Mouse (Mus musculus): ENCODE data around the gene Slc16a1.

GRCm38 (mm10) chr3:104613102-104613501 lies 25.4 kb upstream of the Slc16a1 start:
- no peak for TF ChIP-seq CTCF (IDR thresholded peaks at IDR 0.05; ENCODE audit: borderline replicate concordance, insufficient read depth, low read depth, low read length)
- no peak for TF ChIP-seq POLR2A (IDR thresholded peaks at IDR 0.05; ENCODE audit: borderline replicate concordance, insufficient read depth, low read length)

All from cerebellum, adult 2 months (tissue).